Mouse (Mus musculus): ENCODE results near the gene Cox8a.

DNA sequence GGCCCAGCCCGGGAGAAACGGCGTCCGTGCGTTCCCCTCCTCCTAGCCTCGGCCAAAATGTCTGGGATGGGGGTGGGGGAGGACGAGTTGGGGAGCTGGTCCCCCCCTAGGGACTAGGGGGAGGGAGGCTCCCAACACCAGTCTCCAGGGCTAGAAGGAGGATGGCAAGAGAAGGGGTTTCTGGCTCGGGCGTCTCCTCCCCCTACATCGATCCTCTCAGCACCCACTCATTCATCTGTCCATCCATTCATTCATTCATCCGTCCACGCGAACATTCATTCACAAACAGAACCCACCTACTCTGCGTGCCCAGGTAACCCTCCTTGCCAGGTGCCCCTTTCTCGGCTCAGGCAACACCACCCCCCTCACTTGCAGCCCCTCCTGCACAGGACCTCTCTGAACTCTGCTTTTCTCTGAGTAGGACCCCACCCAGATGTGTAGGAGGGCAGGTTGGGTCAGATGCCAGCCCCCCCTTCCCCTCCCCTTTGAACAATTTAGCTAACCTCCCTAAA, 51.2 kb downstream of the Cox8a start:
- TF ChIP-seq POLR2AphosphoS2 (IDR thresholded peaks at IDR 0.05; ENCODE audit: low read length) (no peak), POLR2A (IDR thresholded peaks at IDR 0.05; ENCODE audit: control insufficient read depth in 1 of 2, insufficient read depth in 1 of 2, low read depth in 1 of 2, low read length in 2 of 2, poor library complexity in 1 of 2) (no peak), MXI1 (IDR thresholded peaks at IDR 0.05; ENCODE audit: low read depth, low read length) (no peak), CTCF (IDR thresholded peaks at IDR 0.05 in 2 of 3, conservative IDR thresholded peaks at IDR 0.05 in 1 of 3; ENCODE audit: control insufficient read depth in 1 of 3, insufficient read depth in 1 of 3, low read depth in 2 of 3, low read length in 3 of 3, poor library complexity in 1 of 3, severe bottlenecking in 1 of 3) (no peak), EP300 (IDR thresholded peaks at IDR 0.05; ENCODE audit: low read depth in 1 of 2, low read length in 2 of 2) (no peak), UBTF (IDR thresholded peaks at IDR 0.05; ENCODE audit: borderline replicate concordance, insufficient read depth, low read depth, low read length) (no peak), CHD1 (IDR thresholded peaks at IDR 0.05; ENCODE audit: low read depth, low read length) (no peak), SMC3 (IDR thresholded peaks at IDR 0.05; ENCODE audit: low read depth, low read length) (no peak), ELF1 (IDR thresholded peaks at IDR 0.05; ENCODE audit: low read depth, low read length) (no peak), MAX (IDR thresholded peaks at IDR 0.05; ENCODE audit: low read length) (no peak), ETS1 (IDR thresholded peaks at IDR 0.05; ENCODE audit: low read depth, low read length) (no peak), TBP (IDR thresholded peaks at IDR 0.05; ENCODE audit: low read depth, low read length) (no peak), ZMIZ1 (IDR thresholded peaks at IDR 0.05; ENCODE audit: low read depth, low read length) (no peak)

Data from MEL (cell line).